Mouse (Mus musculus) intestine, embryonic 16.5 days (tissue): Measurements from ENCODE around the gene Als2cr12. TPM values are rescaled to one million over a fixed set of nuclear protein-coding genes. Genes with fewer than 3 reads are reported as not detected.
"Not testable (repeated sequence)": the region's sequence is repeated elsewhere in the genome, so short reads cannot be mapped to it uniquely, and the experiment has no call there.

Experiments
- ATAC-seq: fragments of 200-750 bp; cut with Nextera tagmentation; 2 replicates; pipeline ENCODE4 v1.8.0; 2017; ENCODE audit warnings: moderate TSS enrichment, moderate library complexity
- H3K27ac ChIP-seq: fragments of 300-500 bp; sonication (generic); 2 replicates; pipeline ENCODE4 v1.5.1; 2014; ENCODE audit warnings: mild to moderate bottlenecking, low read length
- H3K27me3 ChIP-seq: fragments of 300-500 bp; sonication (generic); replicated peaks from 2 replicates; pipeline ENCODE4 v1.6.1; 2014; ENCODE audit warnings: low read length, control low read depth, mixed read lengths; ENCODE audit not compliant: control insufficient read depth, insufficient read depth
- H3K36me3 ChIP-seq: fragments of 300-500 bp; sonication (generic); 2 replicates; pipeline ENCODE4 v1.6.1; 2014; ENCODE audit warnings: low read length, control low read depth; ENCODE audit not compliant: control insufficient read depth, insufficient read depth
- H3K4me1 ChIP-seq: fragments of 300-500 bp; sonication (generic); 2 replicates; pipeline ENCODE4 v1.6.1; 2014; ENCODE audit warnings: low read length, control low read depth, mixed read lengths; ENCODE audit not compliant: control insufficient read depth, insufficient read depth
- H3K4me2 ChIP-seq: fragments of 300-500 bp; sonication (generic); 2 replicates; pipeline ENCODE4 v1.6.1; 2014; ENCODE audit warnings: low read depth, low read length, control low read depth
- H3K4me3 ChIP-seq: fragments of 300-500 bp; sonication (generic); 2 replicates; pipeline ENCODE4 v1.5.1; 2014; ENCODE audit warnings: mild to moderate bottlenecking, low read length
- H3K9ac ChIP-seq: fragments of 300-500 bp; sonication (generic); 2 replicates; pipeline ENCODE4 v1.6.1; 2014; ENCODE audit warnings: low read depth, low read length
- H3K9me3 ChIP-seq: fragments of 300-500 bp; sonication (generic); 2 replicates; pipeline ENCODE4 v1.6.1; 2016; ENCODE audit warnings: low read length, control low read depth; ENCODE audit not compliant: control insufficient read depth
- WGBS: fragments of 180-500 bp; shearing (Covaris S2); extraction: QIAGEN DNeasy Blood & Tissue Kit; methylation state at CpG from one replicate; pipeline ENCODE4 v1.1.7; 2014; 5-methylcytosine and 5-hydroxymethylcytosine counted together
- polyA plus RNA-seq: library from polyadenylated mRNA; unstranded; fragments of >200 nt; fragmentation: Nextera tagmentation; extraction: Ambion mirVana; gene quantifications from 2 replicates; pipeline ENCODE4 v1.2.1, GENCODE M21; 2015

Als2cr12 gene
- polyA plus RNA-seq, 1 experiment from 2014 or later: 1.8 TPM

- no peak for ATAC-seq
- H3K27me3 ChIP-seq: no peaks in the 10 kb centered on the region
- H3K9ac ChIP-seq: no peak overlapping the region
- 0 out of 2 replicates have a peak, but pooled peaks cover 3% of the 10 kb centered on the region for H3K9me3 ChIP-seq
- no peak overlapping the region for H3K27ac ChIP-seq
- H3K4me2 ChIP-seq: no peak overlapping the region
- no peaks in the 10 kb centered on the region; the same call in 1 of the 2 replicates for H3K4me1 ChIP-seq
- H3K4me3 ChIP-seq: no peak overlapping the region
- 78% methylated on average over 1 of the region's 1 CpGs for WGBS
- H3K36me3 ChIP-seq: no peaks in the 10 kb centered on the region
These were observed 85.6 kb downstream of the Als2cr12 start for GRCm38 (mm10) chr1:58610166-58610565.

DNA sequence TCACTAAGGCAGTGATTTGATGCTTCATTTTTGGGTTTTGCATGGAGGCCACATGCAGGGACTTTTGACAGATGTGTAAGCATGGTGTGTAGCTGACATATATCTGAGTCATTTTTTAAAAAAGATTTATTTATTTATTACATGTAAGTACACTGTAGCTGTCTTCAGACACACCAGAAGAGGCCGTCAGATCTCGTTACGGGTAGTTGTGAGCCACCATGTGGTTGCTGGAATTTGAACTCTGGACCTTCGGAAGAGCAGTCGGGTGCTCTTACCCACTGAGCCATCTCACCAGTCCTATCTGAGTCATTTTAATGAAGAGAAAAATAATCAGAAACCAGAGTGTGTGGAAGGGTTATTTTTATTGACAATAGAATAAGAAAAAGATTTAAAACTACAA is 86.2 kb downstream of the Als2cr12 start:
- not testable (repeated sequence) for H3K4me1 ChIP-seq

DNA sequence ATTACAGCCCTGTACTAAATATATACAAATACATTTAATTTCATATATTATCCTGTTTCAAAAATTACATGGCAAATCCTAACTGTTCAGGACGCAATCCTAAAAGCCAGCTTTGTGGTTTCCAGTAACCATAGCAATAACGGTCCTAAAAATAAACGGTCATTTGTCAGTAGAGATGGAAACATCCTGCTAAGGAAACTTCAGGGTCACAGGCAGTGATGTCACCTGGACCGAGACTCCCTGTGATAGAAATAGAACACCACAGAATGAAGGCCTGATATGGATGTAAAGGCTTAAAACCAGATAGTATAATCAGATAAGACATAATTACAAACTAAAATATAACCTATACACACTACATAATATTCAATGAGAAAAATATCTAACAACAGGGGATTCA is 92.1 kb downstream of the Als2cr12 start:
- ATAC-seq: no peak
- H3K27me3 ChIP-seq: no peaks in the 10 kb centered on the region
- H3K4me1 ChIP-seq: no peaks in the 10 kb centered on the region
- 44% methylated on average over 4 of the region's 4 CpGs for WGBS
- H3K36me3 ChIP-seq: no peaks in the 10 kb centered on the region
- no peak overlapping the region for H3K27ac ChIP-seq
- H3K9me3 ChIP-seq: 0 out of 2 replicates have a peak, but pooled peaks cover 3% of the 10 kb centered on the region
- H3K4me2 ChIP-seq: no peak overlapping the region
- no peak overlapping the region for H3K9ac ChIP-seq
- no peak overlapping the region for H3K4me3 ChIP-seq

More for the DNA sequence above, 86.2 kb downstream of the Als2cr12 start:
- not testable (repeated sequence) for H3K27me3 ChIP-seq, H3K4me3 ChIP-seq, H3K9me3 ChIP-seq, H3K27ac ChIP-seq, H3K36me3 ChIP-seq, H3K9ac ChIP-seq, H3K4me2 ChIP-seq, ATAC-seq
- WGBS: 82% methylated on average over 5 of the region's 5 CpGs

GRCm38 (mm10) chr1:58602681-58603080 is 93.1 kb downstream of the Als2cr12 start:
- no peak overlapping the region for H3K27ac ChIP-seq
- no peak overlapping the region for H3K4me3 ChIP-seq
- no peak overlapping the region for H3K4me2 ChIP-seq
- 75% methylated on average over 4 of the region's 4 CpGs for WGBS
- ATAC-seq: no peak
- H3K36me3 ChIP-seq: no peaks in the 10 kb centered on the region
- no peak overlapping the region for H3K9ac ChIP-seq
- H3K27me3 ChIP-seq: no peaks in the 10 kb centered on the region
- 0 out of 2 replicates have a peak, but pooled peaks cover 3% of the 10 kb centered on the region for H3K9me3 ChIP-seq
- no peaks in the 10 kb centered on the region for H3K4me1 ChIP-seq

Other genes with a start within 250 kb of the Als2cr12 start
- 14.6 and 20.3 TPM in 2 replicates for gene Orc2, start 190.9 kb downstream of the Als2cr12 start, polyA plus RNA-seq
- gene Fam126b, start 109.7 kb downstream of the Als2cr12 start, polyA plus RNA-seq: 7.0 and 9.6 TPM in 2 replicates
- 197 and 198 TPM in 2 replicates for gene Ndufb3, start 109.6 kb downstream of the Als2cr12 start, polyA plus RNA-seq
- gene Cflar, start 15.5 kb upstream of the Als2cr12 start, polyA plus RNA-seq: 25.6 and 28.2 TPM in 2 replicates
- gene Casp8, start 99.4 kb upstream of the Als2cr12 start, polyA plus RNA-seq: 54.3 and 56.4 TPM in 2 replicates